Mouse (Mus musculus): Measurements from ENCODE around the gene Zfp719.

Zfp719 gene

GRCm38 (mm10) chr7:43607743-43608287 is 28.4 kb downstream of the Zfp719 start:
- DNase-seq (ENCODE audit: low spot score in 2 of 2), result no peak

- no peak for DNase-seq (ENCODE audit: low spot score in 2 of 2)
Observed at GRCm38 (mm10) chr7:43608316-43608824, 29.0 kb downstream of the Zfp719 start.

GRCm38 (mm10) chr7:43613816-43614551 is 34.6 kb downstream of the Zfp719 start:
- no peak for DNase-seq (ENCODE audit: low spot score in 2 of 2)

- no peak for DNase-seq (ENCODE audit: low spot score in 2 of 2)
Observed at GRCm38 (mm10) chr7:43622927-43623326, 43.5 kb downstream of the Zfp719 start.

- no peak for DNase-seq (ENCODE audit: low spot score in 2 of 2)
Observed at GRCm38 (mm10) chr7:43623819-43624218, 44.4 kb downstream of the Zfp719 start.

GRCm38 (mm10) chr7:43625065-43625464 is 45.7 kb downstream of the Zfp719 start:
- no peak for DNase-seq (ENCODE audit: low spot score in 2 of 2)

- DNase-seq (ENCODE audit: low spot score in 2 of 2), result no peak
Observed at GRCm38 (mm10) chr7:43625794-43626422, 46.5 kb downstream of the Zfp719 start.

- DNase-seq (ENCODE audit: low spot score in 2 of 2), result no peak
Observed at GRCm38 (mm10) chr7:43633940-43634339, 54.5 kb downstream of the Zfp719 start.

GRCm38 (mm10) chr7:43634500-43634899 is 55.1 kb downstream of the Zfp719 start, which contains the start of gene Ceacam18:
Ceacam18 (plus strand) TSS chr7:43634707.
- DNase-seq (ENCODE audit: low spot score in 2 of 2), result no peak

- no peak for DNase-seq (ENCODE audit: low spot score in 2 of 2)
Observed at GRCm38 (mm10) chr7:43636194-43636593, 56.8 kb downstream of the Zfp719 start.

GRCm38 (mm10) chr7:43637118-43637517 is 57.7 kb downstream of the Zfp719 start:
- no peak for DNase-seq (ENCODE audit: low spot score in 2 of 2)

GRCm38 (mm10) chr7:43642587-43642986 is 63.2 kb downstream of the Zfp719 start:
- no peak for DNase-seq (ENCODE audit: low spot score in 2 of 2)

Measured in urinary bladder, adult 18-20 months (tissue).